Mouse (Mus musculus) adrenal gland, postnatal 10 days (tissue): ENCODE measurements around the gene Fra10ac1. TPM values are rescaled to one million over a fixed set of nuclear protein-coding genes. Genes with fewer than 3 reads are reported as not detected.

Experiments
- DNase-seq: peaks from one replicate; pipeline ENCODE4 v3.0.0; 2021; ENCODE audit warnings: mixed read lengths
- long read RNA-seq, 2 experiments: library from polyadenylated mRNA; stranded (forward); transcript quantifications; one replicate each; pipeline ENCODE4 v2.0.0; 2021
- total RNA-seq, 2 experiments: library from RNA; stranded (reverse); gene quantifications; 2 replicates each; pipeline ENCODE4 v1.2.3; 2021

Gene Fra10ac1
- 10 to 100 TPM; 13.4 to 18.8 TPM for total RNA-seq
- long read RNA-seq, experiment 1, transcript Fra10ac1-201 (14 exons, 1,402 nt) = major isoform, 21 of 27 reads
- long read RNA-seq, experiment 1, partial matches to known transcripts = 1 of 27 reads
- long read RNA-seq, experiment 1, other reads (novel, unspliced or antisense) = 4 of 27 reads
- long read RNA-seq, experiment 2, transcript Fra10ac1-201 (14 exons, 1,402 nt) = major isoform, 15 of 22 reads
- long read RNA-seq, experiment 2, partial matches to known transcripts = 1 of 22 reads
- long read RNA-seq, experiment 2, other reads (novel, unspliced or antisense) = 6 of 22 reads

- DNase-seq = peak; percentile 94
Measured at GRCm38 (mm10) chr19:38223905-38224684, at the start of gene Fra10ac1. TSS of gene Fra10ac1 (minus strand) at chr19:38224156.

- no peak for DNase-seq
Measured at GRCm38 (mm10) chr19:38271071-38271470, 47.1 kb upstream of the Fra10ac1 start.

- no peak for DNase-seq
Measured at GRCm38 (mm10) chr19:38267469-38267868, 43.5 kb upstream of the Fra10ac1 start.

GRCm38 (mm10) chr19:38265767-38266166 lies 41.8 kb upstream of the Fra10ac1 start:
- DNase-seq = no peak

GRCm38 (mm10) chr19:38264505-38265500 lies 40.8 kb upstream of the Fra10ac1 start, which contains the start of gene Lgi1:
TSS of gene Lgi1 (plus strand) at chr19:38264536.
- peak; percentile 9 for DNase-seq

GRCm38 (mm10) chr19:38263829-38264504 lies 40.0 kb upstream of the Fra10ac1 start:
- DNase-seq = peak; percentile 33

- no peak for DNase-seq
Measured at GRCm38 (mm10) chr19:38261351-38261750, 37.4 kb upstream of the Fra10ac1 start.

- DNase-seq = no peak
Measured at GRCm38 (mm10) chr19:38260346-38260745, 36.4 kb upstream of the Fra10ac1 start.

GRCm38 (mm10) chr19:38259436-38259835 lies 35.5 kb upstream of the Fra10ac1 start:
- DNase-seq = no peak

GRCm38 (mm10) chr19:38258651-38259065 lies 34.7 kb upstream of the Fra10ac1 start:
- DNase-seq = peak; percentile 5

GRCm38 (mm10) chr19:38253796-38254195 lies 29.8 kb upstream of the Fra10ac1 start:
- DNase-seq = peak; percentile 59

- DNase-seq = no peak
Measured at GRCm38 (mm10) chr19:38249627-38250026, 25.7 kb upstream of the Fra10ac1 start.

GRCm38 (mm10) chr19:38246177-38246622 lies 22.2 kb upstream of the Fra10ac1 start:
- DNase-seq = no peak

GRCm38 (mm10) chr19:38245361-38246176 lies 21.6 kb upstream of the Fra10ac1 start:
- DNase-seq = no peak

GRCm38 (mm10) chr19:38244748-38245147 lies 20.8 kb upstream of the Fra10ac1 start:
- DNase-seq = no peak

- DNase-seq = no peak
Measured at GRCm38 (mm10) chr19:38242314-38242852, 18.4 kb upstream of the Fra10ac1 start.

- DNase-seq = peak; percentile 8
Measured at GRCm38 (mm10) chr19:38238213-38238951, 14.4 kb upstream of the Fra10ac1 start.

GRCm38 (mm10) chr19:38237834-38238212 lies 13.9 kb upstream of the Fra10ac1 start:
- no peak for DNase-seq

- DNase-seq = no peak
Measured at GRCm38 (mm10) chr19:38236526-38236925, 12.6 kb upstream of the Fra10ac1 start.

- DNase-seq = no peak
Measured at GRCm38 (mm10) chr19:38232516-38232915, 8.6 kb upstream of the Fra10ac1 start.
